Mouse (Mus musculus): ENCODE results near the gene Tex12.
A peak's percentile ranks its signal among the peaks of the same experiment; 100 is the strongest.

DNA sequence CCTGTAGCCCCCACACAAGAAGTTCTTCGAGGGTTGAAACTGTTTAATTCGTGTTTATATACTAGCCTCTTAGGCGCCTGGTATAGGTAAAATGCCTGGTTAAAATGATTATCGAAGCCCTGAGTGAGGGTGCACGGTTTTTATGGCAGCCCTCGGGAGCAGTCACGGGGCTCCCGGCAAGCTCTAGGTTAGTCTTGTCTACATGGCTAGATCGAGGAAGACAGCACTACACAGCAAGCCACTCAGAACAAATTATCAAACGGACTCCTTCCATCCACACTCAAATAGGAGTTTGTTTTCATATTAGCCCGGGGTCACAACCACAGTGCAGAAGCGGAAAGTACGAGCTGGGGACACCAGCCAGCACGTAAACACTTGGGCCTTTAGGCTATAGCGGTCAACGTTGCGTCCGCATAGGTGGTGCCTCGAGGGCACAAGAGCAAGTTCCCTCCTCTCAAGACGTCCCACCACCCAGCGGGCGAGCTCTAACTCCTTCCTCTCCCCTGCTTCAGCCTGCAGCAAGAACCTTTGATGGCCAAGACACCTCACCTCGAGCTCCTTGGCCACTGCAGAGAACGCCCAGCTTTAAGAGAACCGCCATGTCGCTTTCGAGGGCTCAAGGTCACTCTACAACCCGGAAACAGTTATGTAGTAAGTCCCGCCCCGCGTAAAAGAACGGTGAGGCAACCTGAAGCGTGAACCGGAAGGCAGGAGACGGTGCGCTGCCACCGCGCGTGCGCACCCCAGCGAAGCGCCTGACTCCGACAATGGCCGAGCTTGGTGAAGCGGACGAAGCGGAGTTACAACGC is 42.3 kb upstream of the Tex12 start, which contains the start of the genes Sdhd and Timm8b:
- TF ChIP-seq CTCF (IDR thresholded peaks at IDR 0.05; ENCODE audit: control insufficient read depth, insufficient read depth, low read length) (no peak), POLR2A (IDR thresholded peaks at IDR 0.05; ENCODE audit: borderline replicate concordance, control insufficient read depth, low read depth, low read length) (peak; percentile 92)
